Mouse (Mus musculus) 416B (cell line): ENCODE results near the gene Pcsk6.

ENCODE experiments used
- DNase-seq: peaks from one replicate; pipeline ENCODE4 v3.0.0; 2011; ENCODE audit warnings: low read depth

The Pcsk6 gene

DNA sequence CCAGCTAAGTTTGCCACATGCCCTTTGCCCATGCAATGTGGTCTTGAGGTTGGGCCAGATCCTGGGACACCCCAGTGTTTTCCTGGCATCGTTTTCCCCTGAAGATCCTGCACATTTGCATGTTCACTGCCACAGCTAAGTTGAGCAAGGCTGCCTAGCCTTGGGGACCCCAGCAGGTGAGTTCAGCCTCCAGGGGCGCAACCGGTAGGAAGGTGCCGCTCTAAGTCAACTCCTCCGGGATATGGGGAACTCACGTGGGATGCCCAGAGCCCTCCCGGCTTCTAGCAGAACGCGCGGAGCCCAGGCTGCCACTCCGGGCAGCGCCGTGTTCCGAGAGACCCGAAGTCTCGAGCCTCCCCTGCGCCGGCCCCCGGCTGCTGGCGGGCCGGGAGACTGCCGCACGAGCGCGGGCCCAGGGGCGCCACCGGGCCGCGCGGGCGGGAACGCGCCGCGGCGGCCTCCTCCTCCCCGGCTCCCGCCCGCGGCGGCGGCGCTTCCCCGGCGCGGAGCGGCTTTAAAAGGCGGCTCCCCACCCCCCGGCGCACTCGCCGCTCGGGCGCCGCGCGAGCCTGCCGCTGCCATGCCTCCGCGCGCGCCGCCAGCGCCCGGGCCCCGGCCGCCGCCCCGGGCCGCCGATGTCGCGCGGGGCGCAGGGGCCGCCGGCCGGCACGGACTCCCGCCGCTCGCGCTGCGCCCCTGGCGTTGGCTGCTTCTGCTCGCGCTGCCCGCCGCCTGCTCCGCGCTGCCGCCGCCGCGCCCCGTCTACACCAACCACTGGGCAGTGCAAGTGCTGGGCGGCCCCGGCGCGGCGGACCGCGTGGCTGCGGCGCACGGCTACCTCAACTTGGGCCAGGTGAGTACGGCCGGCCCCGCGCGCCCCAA lies at the start of gene Pcsk6:
Gene Pcsk6 (plus strand): TSS at position 144 of the 882 bp plus-strand sequence.
- no peak for DNase-seq

DNA sequence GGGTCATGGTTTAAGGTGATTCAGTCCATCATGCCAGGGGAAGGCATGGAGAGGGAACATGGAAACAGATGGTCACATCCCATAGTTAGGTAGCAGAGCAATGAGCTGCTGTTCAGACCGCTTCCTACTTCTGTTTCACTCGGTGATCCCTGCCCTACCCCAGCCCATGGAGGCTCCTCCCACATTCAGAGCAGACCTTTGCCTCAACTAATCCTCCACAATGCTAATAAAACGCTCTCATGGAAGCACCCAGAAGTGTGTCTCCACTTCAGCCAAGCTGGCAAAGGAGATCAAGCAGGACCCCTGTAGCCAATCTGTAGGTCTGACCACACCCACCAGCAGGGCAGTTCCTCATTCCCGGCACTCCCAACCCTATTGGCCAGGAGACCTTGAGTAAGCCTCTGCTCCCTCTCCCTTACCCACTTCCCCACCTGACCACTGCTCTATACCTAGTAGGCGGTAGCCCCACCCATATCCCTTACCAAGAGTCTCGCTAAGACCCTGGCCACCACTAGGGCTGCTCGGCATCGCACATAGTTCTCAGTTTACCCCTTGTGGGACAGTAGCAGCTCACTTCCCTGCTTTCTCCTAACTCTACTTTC lies 47.8 kb upstream of the Pcsk6 start:
- DNase-seq, result no peak

DNA sequence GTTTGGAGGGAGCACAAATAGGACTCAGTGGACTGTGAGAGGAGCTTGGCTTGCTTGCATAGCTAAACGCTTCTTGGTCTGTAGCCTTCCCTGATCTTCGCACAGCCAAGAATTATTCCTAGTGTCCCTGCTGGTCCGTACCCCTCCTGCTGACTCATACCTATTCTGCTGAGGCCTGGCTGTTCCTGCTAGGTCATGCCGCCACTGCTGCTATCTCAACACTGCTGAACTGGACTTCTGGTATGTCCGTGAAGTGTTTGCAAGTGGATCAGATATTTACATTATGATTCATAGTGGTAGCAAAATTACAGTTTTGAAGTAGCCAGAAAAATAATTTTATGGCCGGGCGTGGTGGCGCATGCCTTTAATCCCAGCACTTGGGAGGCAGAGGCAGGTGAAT lies 44.0 kb upstream of the Pcsk6 start:
- DNase-seq, result no peak

DNA sequence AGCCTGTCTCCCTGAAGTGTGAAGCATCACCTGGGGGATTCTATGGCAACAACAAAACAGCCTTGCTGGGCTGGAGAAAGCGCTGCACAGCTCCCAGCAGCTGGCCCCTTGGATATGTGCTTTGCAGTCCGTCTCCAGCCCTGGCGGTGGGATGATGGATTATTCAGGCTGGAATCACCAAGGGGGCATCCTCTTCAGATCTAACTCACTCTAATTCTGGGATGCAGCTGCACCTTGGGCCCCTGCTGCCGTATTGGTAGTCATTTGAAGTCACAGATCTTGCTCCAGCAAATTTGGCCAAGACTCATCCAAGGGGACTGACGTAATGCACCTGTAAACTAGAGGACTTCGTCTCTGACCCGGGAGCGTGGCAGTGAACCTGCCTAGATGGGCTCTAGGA lies 41.1 kb upstream of the Pcsk6 start:
- DNase-seq, result no peak

DNA sequence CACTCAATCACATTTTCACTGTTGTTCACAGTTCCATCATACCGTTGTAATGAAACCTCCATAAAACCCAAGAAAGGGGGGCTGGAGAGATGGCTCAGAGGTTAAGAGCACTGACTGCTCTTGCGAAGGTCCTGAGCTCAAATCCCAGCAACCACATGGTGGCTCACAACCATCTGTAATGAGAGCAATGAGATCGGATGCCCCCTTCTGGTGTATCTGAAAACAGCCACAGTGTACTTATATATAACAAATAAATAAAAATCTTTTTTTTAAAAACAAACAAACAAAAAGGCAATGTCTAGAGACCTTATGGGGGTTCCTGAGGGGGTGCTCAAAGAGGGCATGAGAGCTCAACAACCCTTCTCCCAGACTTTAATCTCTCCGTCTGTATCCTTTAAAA lies 39.6 kb upstream of the Pcsk6 start:
- DNase-seq, result peak; percentile 25

DNA sequence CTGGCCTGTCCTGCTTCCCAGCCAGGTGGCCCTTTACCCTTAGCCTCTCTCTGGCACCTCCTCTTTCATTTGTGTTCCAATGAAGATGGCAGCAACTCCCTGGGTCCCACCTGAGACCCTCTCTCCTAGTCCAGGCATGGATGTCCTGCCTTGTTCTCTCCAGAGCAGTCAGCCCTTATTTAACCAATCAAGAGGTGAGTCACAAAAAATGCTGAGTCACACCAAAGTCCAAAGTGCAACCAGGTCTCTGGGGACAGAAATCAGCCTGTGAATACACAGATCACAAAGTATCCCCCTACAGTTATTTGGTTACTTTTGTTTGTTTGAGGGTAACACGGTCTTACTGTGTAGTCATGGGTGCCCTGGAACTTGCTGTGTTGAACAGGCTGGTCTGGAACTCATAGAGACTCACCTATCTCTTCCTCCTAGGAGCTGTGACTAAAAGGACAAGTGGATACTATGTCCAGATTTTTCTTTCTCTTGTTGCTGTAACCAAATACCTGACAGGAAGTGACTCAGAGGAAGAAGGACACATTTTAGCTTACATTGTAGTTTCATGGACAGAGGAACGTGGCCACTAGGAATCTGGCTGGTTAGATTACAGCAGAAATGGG lies 38.9 kb upstream of the Pcsk6 start:
- DNase-seq, result peak; percentile 36

DNA sequence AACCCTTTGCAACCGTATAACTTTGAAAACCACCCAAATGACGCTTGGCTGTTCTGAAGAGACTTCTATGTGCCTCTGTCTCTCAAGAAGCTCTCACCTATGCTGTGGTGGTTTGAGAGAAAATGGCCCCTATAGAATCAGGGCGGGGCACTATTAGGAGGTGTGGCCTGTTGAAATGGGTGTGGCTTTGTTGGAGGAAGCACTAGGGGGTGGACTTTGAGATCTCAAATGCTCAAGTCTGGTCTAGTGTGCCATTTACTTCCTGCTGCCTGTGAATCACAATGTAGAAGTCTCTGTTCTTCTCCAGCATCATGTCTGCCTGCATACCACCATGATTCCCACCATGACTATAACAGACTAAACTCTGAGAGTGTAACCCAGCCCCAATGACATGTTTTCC lies 21.8 kb upstream of the Pcsk6 start:
- DNase-seq, result no peak

DNA sequence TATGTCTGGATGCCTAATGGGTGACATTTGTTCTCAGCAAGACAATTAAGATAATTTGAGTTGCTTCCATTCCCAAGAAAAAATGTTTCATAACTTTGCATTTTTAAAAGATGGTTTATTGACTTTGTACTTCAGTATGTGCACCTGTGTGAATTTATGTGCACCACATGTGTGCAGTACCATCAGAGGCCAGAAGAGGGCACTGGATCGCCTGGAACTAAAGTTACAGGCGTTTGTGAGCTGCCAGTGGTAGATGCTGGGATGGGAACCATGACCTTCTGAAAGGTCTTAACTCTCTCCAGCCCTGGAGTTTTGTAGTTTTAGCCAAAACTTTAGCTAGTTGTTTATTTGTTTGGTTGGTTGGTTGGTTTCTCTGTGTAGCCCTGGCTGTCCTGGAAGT lies 18.3 kb upstream of the Pcsk6 start:
- no peak for DNase-seq

DNA sequence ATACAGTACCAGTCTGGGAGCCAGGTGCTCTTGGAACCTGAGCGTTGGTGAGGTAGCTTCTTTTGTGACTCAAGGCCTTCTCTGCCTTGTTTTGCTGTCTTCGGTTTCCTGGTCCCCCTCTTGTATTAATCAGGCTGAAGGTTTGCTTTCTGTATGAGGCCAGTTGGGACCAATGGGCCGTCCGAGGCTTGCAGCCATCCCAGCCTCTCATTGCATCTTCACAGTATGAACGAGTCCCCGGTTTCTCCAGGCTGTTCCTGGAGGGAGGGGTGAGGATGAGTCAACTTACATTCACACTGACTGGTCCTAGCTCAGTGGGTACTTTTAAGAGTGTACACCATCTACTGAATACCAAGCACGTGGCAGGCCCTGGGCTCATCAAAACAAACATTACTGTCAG lies 553 bp upstream of the Pcsk6 start:
- no peak for DNase-seq

DNA sequence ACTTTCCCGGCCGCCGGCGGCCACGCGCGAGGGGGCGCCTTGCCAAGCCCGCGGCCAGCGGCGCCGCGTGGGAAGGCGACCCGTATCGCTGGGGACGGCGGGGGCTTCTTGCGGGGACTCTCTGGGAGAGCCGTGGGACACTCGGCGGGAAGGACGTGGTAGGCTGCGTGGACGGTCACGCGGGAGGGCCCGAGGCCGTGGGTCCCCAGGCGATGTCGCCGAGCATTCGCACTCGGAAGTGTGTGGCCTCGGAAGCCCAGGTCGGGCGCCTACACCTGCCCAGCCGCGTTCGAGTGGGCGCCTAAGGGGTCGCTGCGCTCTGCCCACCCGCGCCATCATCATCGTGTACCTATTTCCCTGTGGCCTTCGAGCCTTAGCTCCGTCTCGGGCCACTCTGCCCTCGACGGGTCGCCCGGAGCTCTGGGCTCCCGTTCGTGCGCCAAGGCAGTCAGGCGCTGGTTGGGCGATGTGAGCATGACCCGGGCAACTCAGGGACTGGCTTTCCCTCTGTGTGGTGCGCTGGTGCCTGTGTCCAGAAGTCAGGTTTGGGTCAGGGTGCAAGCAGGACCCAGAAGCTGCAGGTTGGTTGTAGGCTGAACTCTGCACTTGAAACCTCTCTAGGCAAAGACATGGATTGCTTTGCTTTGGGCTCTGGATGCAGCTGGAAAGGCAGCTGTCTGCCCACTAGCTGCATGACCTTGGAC lies 1.1 kb downstream of the Pcsk6 start:
- no peak for DNase-seq

DNA sequence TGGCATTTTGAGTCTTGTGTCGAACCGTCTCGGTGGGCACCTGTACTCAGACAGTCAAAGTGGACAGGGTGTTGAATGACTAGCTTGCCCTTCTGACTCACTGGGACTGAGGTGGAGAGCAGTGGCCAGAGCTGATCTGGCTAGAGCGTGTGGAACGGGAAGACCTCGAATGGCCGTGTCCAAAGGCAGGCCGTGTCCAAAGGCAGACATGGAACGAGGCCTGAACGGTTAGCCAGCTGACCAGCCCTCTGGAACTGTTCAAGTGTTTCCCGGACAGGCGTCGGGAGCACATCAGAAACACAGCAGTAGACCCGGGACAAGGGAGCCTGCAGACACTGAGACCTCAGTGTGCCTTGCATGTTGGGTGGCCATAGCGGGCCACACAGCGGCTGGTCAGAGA lies 7.6 kb downstream of the Pcsk6 start:
- no peak for DNase-seq

DNA sequence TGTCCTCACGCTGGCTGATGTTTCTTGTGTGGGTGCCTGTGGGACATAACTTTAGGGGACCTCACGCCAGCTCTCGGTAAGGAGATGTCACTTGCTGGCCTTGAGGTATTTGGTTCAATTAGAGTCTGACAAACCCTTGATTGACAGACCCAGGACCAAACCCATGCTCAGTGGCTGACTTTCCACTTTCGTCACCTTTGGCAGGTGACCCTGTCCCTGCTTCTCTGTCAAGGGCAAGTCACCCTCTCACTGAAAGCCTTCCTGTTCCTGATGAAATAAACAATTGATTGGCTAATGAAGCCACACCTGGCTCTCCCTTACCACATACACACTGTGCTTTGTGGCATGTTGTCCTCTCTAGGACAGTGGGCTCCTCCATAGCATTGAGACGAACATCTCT lies 8.3 kb downstream of the Pcsk6 start:
- DNase-seq, result no peak

DNA sequence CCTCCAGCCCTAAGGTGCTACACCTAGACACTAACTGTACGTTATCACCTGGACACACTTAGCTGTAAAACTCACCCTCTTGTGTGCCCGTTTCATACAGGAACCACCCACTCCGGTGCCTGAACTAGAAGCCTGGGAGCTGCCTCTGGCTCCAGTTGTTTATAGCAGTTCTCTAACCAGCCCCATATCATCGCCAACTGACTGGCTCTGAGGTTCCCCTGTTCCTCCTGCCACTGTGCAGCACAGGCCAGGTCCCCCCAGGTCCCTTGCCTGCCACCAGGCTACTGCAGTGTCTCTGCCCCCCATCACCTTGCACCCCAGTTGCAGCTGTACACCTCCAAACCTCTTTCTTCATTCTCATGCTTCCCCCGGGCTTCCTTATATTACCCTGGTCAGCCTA lies 8.7 kb downstream of the Pcsk6 start:
- DNase-seq, result no peak

DNA sequence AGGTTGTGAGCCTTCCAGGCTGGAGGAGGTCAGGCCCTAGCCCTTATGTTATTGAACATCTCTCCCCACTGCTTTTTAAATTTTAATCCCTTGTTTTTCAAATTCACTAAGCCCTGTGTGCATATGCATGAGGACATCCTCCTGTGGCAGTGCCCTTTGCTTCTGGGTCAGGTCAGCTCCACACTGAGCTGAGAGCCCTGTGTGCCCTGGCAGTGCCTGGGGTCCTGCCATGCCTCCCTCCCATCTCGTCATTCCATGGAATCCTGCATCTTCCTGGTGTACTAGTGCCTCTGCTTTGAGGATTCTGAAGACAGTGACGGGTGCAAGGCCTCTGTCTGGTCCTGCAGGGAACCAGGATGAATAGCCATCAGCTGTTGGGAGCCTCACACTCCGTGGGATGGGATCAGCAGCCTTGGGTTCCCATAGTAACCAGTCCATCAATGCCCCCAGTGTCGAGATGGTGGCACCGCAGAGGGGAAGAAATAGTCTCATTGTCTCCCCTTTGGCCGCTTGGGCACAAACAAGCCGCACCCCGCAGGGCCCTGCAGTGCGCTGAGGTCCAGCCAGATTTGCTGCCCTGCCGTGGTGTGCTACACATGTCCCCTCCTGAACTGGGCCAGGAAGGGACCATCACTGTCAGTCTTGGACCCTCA lies 9.5 kb downstream of the Pcsk6 start:
- no peak for DNase-seq

DNA sequence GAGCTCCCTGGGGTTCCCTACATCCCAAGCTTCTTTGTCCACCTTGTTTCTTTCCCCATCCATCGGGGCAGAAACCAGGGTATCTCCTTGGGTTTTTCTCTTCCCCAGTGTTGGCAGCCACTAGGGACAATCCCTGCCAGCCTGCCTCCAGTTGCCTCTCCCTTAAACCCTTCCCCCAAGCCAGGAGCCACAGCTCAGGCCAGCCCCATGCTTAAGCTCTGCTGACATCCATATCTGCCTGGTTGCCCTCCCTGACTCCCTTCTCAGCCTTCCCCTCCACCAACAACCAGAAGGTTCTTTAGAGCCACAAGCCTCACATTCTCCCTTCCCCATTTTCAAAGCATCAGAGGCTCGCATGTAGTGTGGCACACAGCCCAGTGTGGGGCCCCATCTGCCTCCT lies 10.3 kb downstream of the Pcsk6 start:
- DNase-seq, result no peak

DNA sequence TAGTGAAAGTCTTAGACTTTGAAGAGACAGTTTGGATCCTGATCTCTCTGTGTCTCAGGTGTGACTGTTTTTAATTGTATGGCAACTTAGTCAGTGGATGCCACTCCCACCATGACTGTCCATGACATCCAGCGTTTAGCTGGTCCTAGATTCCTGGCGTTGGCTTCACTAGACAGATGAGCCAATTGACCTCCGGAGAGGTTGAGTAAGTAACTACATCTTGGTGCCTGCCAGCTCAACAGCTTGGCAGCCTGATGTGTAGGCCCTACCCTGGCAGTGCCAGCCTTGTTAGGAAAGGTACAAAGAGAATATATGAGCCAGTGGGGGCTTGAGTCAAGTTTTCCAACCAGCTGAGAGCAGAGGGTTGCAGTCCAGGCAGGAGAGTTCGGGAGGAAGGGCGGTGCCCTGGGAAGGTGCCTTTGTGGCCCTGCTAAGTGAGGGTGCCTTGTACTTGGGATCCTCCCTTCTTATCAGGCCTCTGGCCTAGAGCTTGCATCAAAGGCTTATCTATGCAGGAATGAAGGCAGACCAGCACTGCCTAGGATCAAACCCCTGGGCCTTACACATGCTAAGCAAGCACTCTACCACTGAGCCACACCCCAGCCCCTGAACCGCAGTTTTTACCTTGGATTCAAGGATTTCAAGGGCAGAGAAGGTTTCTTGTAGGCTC lies 11.8 kb downstream of the Pcsk6 start:
- DNase-seq, result no peak

DNA sequence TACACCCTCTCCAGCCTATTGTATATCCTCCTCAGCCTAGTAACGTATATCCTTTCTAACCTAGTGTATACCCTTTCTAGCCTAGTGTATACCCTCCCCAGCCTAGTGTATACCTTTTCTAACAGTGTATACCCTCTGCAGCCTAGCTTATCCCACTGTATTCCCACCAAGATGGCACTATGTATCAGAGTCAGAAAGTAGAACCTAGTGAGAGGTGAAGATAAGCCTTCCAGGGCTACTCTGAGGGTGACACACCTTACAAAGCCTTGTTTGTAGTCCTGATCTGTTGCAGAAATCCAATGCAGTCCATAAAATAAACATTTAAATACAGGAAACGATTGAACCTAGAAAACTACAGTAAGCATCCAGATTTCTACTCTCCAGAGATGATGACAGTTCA lies 12.4 kb downstream of the Pcsk6 start:
- no peak for DNase-seq

DNA sequence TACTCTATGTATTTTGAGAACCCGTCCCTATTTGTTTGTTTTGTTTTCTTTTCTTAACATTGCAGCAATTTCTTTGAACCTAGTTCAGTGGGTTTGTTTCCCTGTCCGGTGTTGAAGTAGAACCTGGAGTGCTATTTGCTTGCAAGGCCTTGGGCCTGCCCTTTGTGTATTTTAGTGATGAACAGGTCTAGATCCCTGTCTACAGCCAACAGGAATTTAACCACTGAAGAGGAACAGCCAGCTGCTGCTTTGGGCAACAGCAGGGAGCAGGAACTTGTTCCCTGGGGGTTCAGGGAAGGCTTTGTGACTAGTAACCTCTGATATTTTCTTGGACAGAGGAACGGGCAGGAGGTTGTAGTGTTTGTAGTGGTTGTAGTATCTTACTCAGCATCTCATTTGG lies 15.1 kb downstream of the Pcsk6 start:
- no peak for DNase-seq

DNA sequence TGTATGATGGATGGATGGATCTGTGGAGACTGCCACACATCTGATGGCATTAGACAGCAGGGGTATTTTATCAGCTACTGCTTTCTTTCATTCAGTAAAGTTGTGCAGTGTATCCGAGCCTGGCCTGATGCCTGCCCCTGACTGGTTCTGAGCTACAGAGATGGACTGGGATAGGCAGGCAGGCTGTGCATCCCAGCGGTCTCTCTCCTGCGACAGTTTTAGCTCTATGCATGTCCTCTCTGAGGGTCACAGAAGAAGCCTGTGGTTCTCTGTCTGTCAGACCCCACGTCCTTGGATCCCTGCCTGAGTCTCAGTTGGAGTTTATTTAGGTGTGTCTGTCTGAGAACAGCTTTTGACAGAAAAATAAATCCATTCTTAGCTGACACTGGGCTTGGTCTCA lies 16.7 kb downstream of the Pcsk6 start:
- no peak for DNase-seq

DNA sequence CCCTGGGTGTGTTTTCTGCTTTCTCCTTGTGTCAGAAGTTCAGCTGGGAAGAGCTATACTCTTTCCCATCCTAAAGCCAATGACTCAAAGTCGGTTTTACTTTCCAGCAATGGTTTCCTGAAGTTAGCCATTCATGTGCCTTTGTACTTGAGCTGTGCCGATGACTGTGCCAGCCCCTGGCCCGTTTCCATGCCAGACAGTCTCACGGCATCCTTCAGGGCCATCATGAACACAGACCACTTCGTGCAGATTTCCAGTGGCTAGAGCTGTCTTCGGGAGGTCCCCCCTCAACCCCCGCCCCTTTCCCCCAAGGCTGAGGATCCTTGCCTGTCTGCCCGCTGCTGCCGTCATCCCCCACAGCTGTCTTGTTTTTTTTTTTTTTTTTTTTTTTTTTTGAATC lies 17.8 kb downstream of the Pcsk6 start:
- no peak for DNase-seq

DNA sequence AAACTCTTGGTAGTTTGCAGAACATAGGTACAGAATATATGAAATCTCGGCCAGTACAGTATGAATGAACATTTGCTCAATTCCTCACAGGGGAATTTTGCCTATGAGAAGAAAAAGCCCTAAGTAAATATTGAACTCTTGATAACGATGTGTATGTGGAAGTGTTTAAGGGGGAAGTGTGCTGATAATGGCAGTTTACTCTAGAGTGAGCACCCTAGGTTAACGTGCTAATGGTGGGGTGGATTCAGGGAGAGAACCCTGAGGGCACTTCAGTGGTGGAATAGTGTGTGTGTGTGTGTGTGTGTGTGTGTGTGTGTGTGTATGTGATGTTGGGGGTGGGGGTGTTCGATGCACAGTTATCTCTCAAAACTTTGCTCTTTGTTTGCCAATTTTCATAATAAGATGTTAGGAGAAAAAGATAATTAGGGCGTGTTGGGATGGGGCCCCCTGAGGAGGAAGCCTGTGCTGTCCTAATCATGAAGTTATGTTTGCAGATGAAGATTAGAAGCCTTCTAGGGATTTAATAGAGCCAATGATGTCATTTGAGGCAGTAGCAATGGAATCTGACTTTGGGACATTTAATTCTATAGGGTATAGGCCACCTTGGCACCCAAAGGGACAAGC lies 19.2 kb downstream of the Pcsk6 start:
- no peak for DNase-seq
